In genomic region chr3:89226900-89227299, GRCm38 (mm10) we compare ENCODE assay signal across 8 mouse cellular contexts. TPM values are rescaled to one million over a fixed set of nuclear protein-coding genes. Genes with fewer than 3 reads are reported as not detected.
DNase-seq lines count a peak whose midpoint lies in the region; ATAC-seq and TF ChIP-seq lines count a peak whose summit lies in the region.

Gene Mtx1 (minus strand): TSS chr3:89227088.

- peak within 1 kb of the TSS; percentile 33 for H3K4me3 ChIP-seq in kidney, postnatal 0 days (replicated peaks; ENCODE audit: low read depth, low read length)
- H3K4me3 ChIP-seq in megakaryocyte, embryonic 14.5 days (replicated peaks) = peak within 1 kb of the TSS; percentile 90

- H3K4me1 ChIP-seq in kidney, postnatal 0 days (replicated peaks; ENCODE audit: insufficient read depth, low read length) = peaks cover 24% of the 10 kb centered on the region
- H3K4me1 ChIP-seq in megakaryocyte, embryonic 14.5 days = peaks cover 61% of the 10 kb centered on the region

- WGBS in kidney, postnatal 0 days = 6% methylated on average over 21 of the region's 21 CpGs

- peak within 1 kb of the TSS; percentile 69 for H3K4me2 ChIP-seq in kidney, postnatal 0 days (ENCODE audit: low read length)

- H3K9ac ChIP-seq in kidney, postnatal 0 days (ENCODE audit: low read depth, low read length) = peak within 1 kb of the TSS; percentile 48

- ATAC-seq in kidney, postnatal 0 days (replicated peaks; ENCODE audit: low FRiP score, low read depth) = peak; percentile 5
- ATAC-seq in inflammation-experienced regulatory T-cells, adult 6 months = no peak

- TF ChIP-seq CTCF in kidney, postnatal 0 days (IDR thresholded peaks at IDR 0.05; ENCODE audit: low read depth) = no peak

- H3K9me3 ChIP-seq in kidney, postnatal 0 days (replicated peaks; ENCODE audit: low read length) = no peaks in the 10 kb centered on the region
- H3K9me3 ChIP-seq in megakaryocyte, embryonic 14.5 days = no peaks in the 10 kb centered on the region

- H3K36me3 ChIP-seq in kidney, postnatal 0 days (ENCODE audit: insufficient read depth, low read length) = no peaks in the 10 kb centered on the region
- no peaks in the 10 kb centered on the region for H3K36me3 ChIP-seq in megakaryocyte, embryonic 14.5 days (replicated peaks; ENCODE audit: low read length)

- DNase-seq in kidney, postnatal 0 days (ENCODE audit: low spot score) = no peak
- DNase-seq in kidney, postnatal 36 days = no peak
- no peak for DNase-seq in adrenal gland, adult 8-10 months
- no peak for DNase-seq in gastrocnemius, postnatal 10 days
- no peak for DNase-seq in frontal cortex, postnatal 14 days (ENCODE audit: low spot score in 2 of 2)
- no peak for DNase-seq in urinary bladder, postnatal 10 days (ENCODE audit: low spot score)

- H3K27ac ChIP-seq in kidney, postnatal 0 days = peak within 1 kb of the TSS; percentile 85

- no peaks in the 10 kb centered on the region for H3K27me3 ChIP-seq in kidney, postnatal 0 days (ENCODE audit: insufficient read depth, low read length)
- H3K27me3 ChIP-seq in megakaryocyte, embryonic 14.5 days (replicated peaks) = peaks cover 78% of the 10 kb centered on the region

RNA-seq across cellular contexts. Expression of gene Mtx1, which starts in this region (rescaled TPM):
- 200 and 218 TPM in 2 replicates for polyA plus RNA-seq in kidney, postnatal 0 days (2015; fragmentation: Nextera tagmentation; extraction: Ambion mirVana)
- 100 to 1,000 TPM; 138 to 169 (median 152) TPM for total RNA-seq in adrenal gland, adult 8-10 months (2022)
- 10 to 100 TPM; 55.2 to 57.3 TPM for total RNA-seq in gastrocnemius, postnatal 10 days (2021)
- polyA plus RNA-seq in inflammation-experienced regulatory T-cells, adult 6 months (2017; shearing (Covaris generic)) = 100 to 1,000 TPM in 1 of 3 experiments, 10 to 100 TPM in 2; 77.7 to 112 (median 94.3) TPM
- 299 and 549 TPM in 2 replicates for polyA plus RNA-seq in megakaryocyte, embryonic 14.5 days (2012; ENCODE audit: insufficient read depth, low replicate concordance)
